8 mouse cellular contexts compared by ENCODE assay signal in genomic region chr7:81212261-81212681, GRCm38 (mm10). TPM values are rescaled to one million over a fixed set of nuclear protein-coding genes. Genes with fewer than 3 reads are reported as not detected.
DNase-seq lines count a peak whose midpoint lies in the region; ATAC-seq lines count a peak whose summit lies in the region.

No protein-coding gene starts in this region.

- H3K27me3 ChIP-seq in liver, embryonic 13.5 days, result peaks cover 76% of the 10 kb centered on the region
- H3K27me3 ChIP-seq in stomach, embryonic 14.5 days (ENCODE audit: control insufficient read depth, insufficient read depth, low read length), result 0 out of 2 replicates have a peak, but pooled peaks cover 7% of the 10 kb centered on the region

- 0% methylated on average over 22 of the region's 22 CpGs for WGBS in liver, embryonic 13.5 days (ENCODE audit: insufficient replicate concordance)
- 0% methylated on average over 22 of the region's 22 CpGs for WGBS in stomach, embryonic 14.5 days

- intact Hi-C loops in gastrocnemius, postnatal 36 days (cut with DNase I), result no loop called here

- H3K9ac ChIP-seq in liver, embryonic 13.5 days, result peak overlapping the region; percentile 47
- no peak overlapping the region for H3K9ac ChIP-seq in stomach, embryonic 14.5 days (replicated peaks; ENCODE audit: low read depth, low read length)

- peaks cover 23% of the 10 kb centered on the region for H3K4me1 ChIP-seq in liver, embryonic 13.5 days (replicated peaks)
- H3K4me1 ChIP-seq in stomach, embryonic 14.5 days (ENCODE audit: control insufficient read depth, insufficient read depth, low read length), result peaks cover 3% of the 10 kb centered on the region; the same call in 1 of the 2 replicates

- no peak overlapping the region; the same call in 1 of the 2 replicates for H3K27ac ChIP-seq in liver, embryonic 13.5 days
- H3K27ac ChIP-seq in stomach, embryonic 14.5 days (ENCODE audit: low read length), result peak overlapping the region; percentile 1; the same call in 1 of the 2 replicates

- peak; percentile 55 for ATAC-seq in inflammation-experienced regulatory T-cells, adult 6 months
- peak; percentile 45 for ATAC-seq in liver, embryonic 13.5 days (ENCODE audit: low read depth)
- peak; percentile 52 for ATAC-seq in monocyte, adult 5-6 weeks (replicated peaks; ENCODE audit: insufficient number of reproducible peaks, low FRiP score, low TSS enrichment, poor library complexity, severe bottlenecking)
- no peak for ATAC-seq in stomach, embryonic 14.5 days (ENCODE audit: insufficient number of reproducible peaks, insufficient read depth, low FRiP score, low read depth)
- no peak for ATAC-seq in cerebellum, adult (ENCODE audit: insufficient number of reproducible peaks, low FRiP score, low TSS enrichment)

- no peaks in the 10 kb centered on the region for H3K9me3 ChIP-seq in liver, embryonic 13.5 days (replicated peaks)
- H3K9me3 ChIP-seq in stomach, embryonic 14.5 days (ENCODE audit: control insufficient read depth, low read depth, low read length), result no peaks in the 10 kb centered on the region

- peak overlapping the region; percentile 58 for H3K4me3 ChIP-seq in liver, embryonic 13.5 days (replicated peaks)
- peak overlapping the region; percentile 48 for H3K4me3 ChIP-seq in stomach, embryonic 14.5 days (ENCODE audit: low read depth, low read length)

- H3K36me3 ChIP-seq in liver, embryonic 13.5 days, result no peaks in the 10 kb centered on the region
- no peaks in the 10 kb centered on the region for H3K36me3 ChIP-seq in stomach, embryonic 14.5 days (ENCODE audit: control insufficient read depth, insufficient read depth, low read length)

- peak; percentile 94 for DNase-seq in R1 (ENCODE audit: low read depth, low spot score)
- peak; percentile 20 for DNase-seq in c-Kit-positive CD71-positive TER-119-negative erythroid progenitor cells, embryonic 14.5 days (ENCODE audit: low read depth)
- peak; percentile 58 to 60 for DNase-seq in gastrocnemius, postnatal 36 days
- peak; percentile 24 for DNase-seq in liver, embryonic 13.5 days

- peak overlapping the region; percentile 69 for H3K4me2 ChIP-seq in liver, embryonic 13.5 days
- peak overlapping the region; percentile 43 for H3K4me2 ChIP-seq in stomach, embryonic 14.5 days (replicated peaks; ENCODE audit: low read depth, low read length)

RNA-seq across cellular contexts. Expression of gene Pde8a, which starts 1.1 kb away (rescaled TPM):
- 1 to 10 TPM; 4.7 to 7.0 TPM for total RNA-seq in gastrocnemius, postnatal 36 days (2021)
- polyA plus RNA-seq in inflammation-experienced regulatory T-cells, adult 6 months (2017; shearing (Covaris generic)), result 1 to 10 TPM in 2 of 3 experiments, under 1 TPM in 1; 0.58 to 2.5 (median 1.8) TPM
- polyA plus RNA-seq in liver, embryonic 13.5 days (2015; fragmentation: Nextera tagmentation; extraction: Ambion mirVana), result 1.2 and 1.4 TPM in 2 replicates
- total RNA-seq in monocyte, adult 5-6 weeks (2017), result 7.0 to 20.0 TPM (median 11.4 TPM) in 3 replicates
- 4.2 and 4.4 TPM in 2 replicates for polyA plus RNA-seq in stomach, embryonic 14.5 days (2014; fragmentation: Nextera tagmentation; extraction: Ambion mirVana)

Comparison
In these comparisons a context has a peak if more than half of its experiments do, and no peak if none do; other contexts are left out.
1. DNase-seq: peak in every context shown above with its lines; median percentile 94 in R1; 59 in gastrocnemius, postnatal 36 days; 24 in liver, embryonic 13.5 days; 20 in c-Kit-positive CD71-positive TER-119-negative erythroid progenitor cells, embryonic 14.5 days.
2. ATAC-seq: peak in inflammation-experienced regulatory T-cells, adult 6 months (single experiment), liver, embryonic 13.5 days (single experiment) and monocyte, adult 5-6 weeks (single experiment); none in stomach, embryonic 14.5 days (single experiment) and cerebellum, adult (single experiment).